ENCODE assay signal across 21 mouse cellular contexts in the genomic region with DNA sequence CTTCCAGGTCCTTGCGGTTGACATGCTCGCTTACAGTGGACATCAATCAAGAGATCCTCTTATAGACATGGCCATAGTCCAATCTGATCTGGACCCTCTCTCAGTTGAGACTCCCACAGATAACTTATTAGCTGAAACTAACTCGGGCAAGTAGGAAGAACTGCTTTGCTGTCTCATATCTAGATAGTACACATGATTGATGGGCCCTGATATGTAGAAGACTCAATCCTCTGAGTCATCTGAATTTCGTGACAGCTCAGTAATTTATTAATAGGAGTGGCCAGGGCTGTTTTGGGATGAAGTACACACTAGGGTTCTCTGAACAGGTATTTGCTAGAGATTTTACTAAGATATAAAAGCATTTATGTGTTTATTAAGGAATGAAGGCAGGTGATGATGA. TPM values are rescaled to one million over a fixed set of nuclear protein-coding genes. Genes with fewer than 3 reads are reported as not detected.
A peak's percentile ranks its signal among the peaks of the same experiment; 100 is the strongest.
DNase-seq lines count a peak whose midpoint lies in the region; ATAC-seq and TF ChIP-seq lines count a peak whose summit lies in the region.
"Had no signal": no experiment of that assay in that cellular context is flagged by ENCODE, and none has a peak within 500 bp of the region (broad histone marks: within the 10 kb centered on the region; RNA-seq: fewer than 3 reads in every experiment).

No protein-coding gene starts in this region.

- no peaks in the 10 kb centered on the region for H3K4me1 ChIP-seq in hindbrain, postnatal 0 days (ENCODE audit: insufficient read depth, low read length)
- no peaks in the 10 kb centered on the region for H3K4me1 ChIP-seq in hindbrain, embryonic 13.5 days (replicated peaks)
- H3K4me1 ChIP-seq: embryonic facial prominence, embryonic 13.5 days; embryonic facial prominence, embryonic 15.5 days; forebrain, embryonic 10.5 days; forebrain, embryonic 12.5 days had no signal

- H3K4me2 ChIP-seq in hindbrain, postnatal 0 days (ENCODE audit: low read depth, low read length): no peak overlapping the region
- H3K4me2 ChIP-seq in hindbrain, embryonic 13.5 days: no peak overlapping the region
- H3K4me2 ChIP-seq: embryonic facial prominence, embryonic 13.5 days; embryonic facial prominence, embryonic 15.5 days; forebrain, embryonic 12.5 days had no signal

- peak; percentile 13 to 78 for DNase-seq in adrenal gland, adult (ENCODE audit: inconsistent age in 2 of 2, low spot score in 1 of 2)
- DNase-seq in adrenal gland, postnatal 25 days: no peak
- no peak for DNase-seq in hindbrain, postnatal 0 days (ENCODE audit: low spot score)
- peak; percentile 54 for DNase-seq in 3T3-L1 (ENCODE audit: low read depth, low spot score)
- no peak for DNase-seq in natural killer cell, adult 2 months (ENCODE audit: low spot score in 2 of 2)
- DNase-seq: adrenal gland, postnatal 10 days; cerebellum, adult 11 months; cerebellum, adult 18-20 months; cerebellum, adult 8-10 months; cerebellum, adult 9-11 months; cerebellum, postnatal 14 days; cerebellum, postnatal 36 days; embryo, embryonic 11 days had no signal

- no peaks in the 10 kb centered on the region for H3K36me3 ChIP-seq in hindbrain, postnatal 0 days (ENCODE audit: insufficient read depth, low read length)
- H3K36me3 ChIP-seq in hindbrain, embryonic 13.5 days: no peaks in the 10 kb centered on the region
- H3K36me3 ChIP-seq: embryonic facial prominence, embryonic 13.5 days; embryonic facial prominence, embryonic 15.5 days; forebrain, embryonic 10.5 days; forebrain, embryonic 12.5 days had no signal

- no peaks in the 10 kb centered on the region for H3K9me3 ChIP-seq in hindbrain, postnatal 0 days (ENCODE audit: low read length)
- H3K9me3 ChIP-seq in hindbrain, embryonic 13.5 days: no peaks in the 10 kb centered on the region
- H3K9me3 ChIP-seq: embryonic facial prominence, embryonic 13.5 days; embryonic facial prominence, embryonic 15.5 days; forebrain, embryonic 10.5 days; forebrain, embryonic 12.5 days had no signal

- 83% methylated on average over 4 of the region's 4 CpGs for WGBS in hindbrain, postnatal 0 days
- WGBS in hindbrain, embryonic 13.5 days: 81% methylated on average over 4 of the region's 4 CpGs

- no peak overlapping the region for H3K4me3 ChIP-seq in hindbrain, postnatal 0 days (ENCODE audit: low read length)
- H3K4me3 ChIP-seq in hindbrain, embryonic 13.5 days: no peak overlapping the region
- H3K4me3 ChIP-seq: embryonic facial prominence, embryonic 13.5 days; embryonic facial prominence, embryonic 15.5 days; erythroblast, embryonic 14.5 days; forebrain, embryonic 10.5 days; forebrain, embryonic 12.5 days had no signal

- ATAC-seq in hindbrain, postnatal 0 days: no peak
- no peak for ATAC-seq in hindbrain, embryonic 13.5 days (ENCODE audit: low FRiP score)
- ATAC-seq: forebrain, embryonic 14.5 days; forebrain, embryonic 16.5 days had no signal

- TF ChIP-seq CTCF in hindbrain, postnatal 0 days (IDR thresholded peaks at IDR 0.05; ENCODE audit: low read depth): no peak

- peak overlapping the region; percentile 32; the same call in 1 of the 2 replicates for H3K27ac ChIP-seq in hindbrain, postnatal 0 days
- H3K27ac ChIP-seq in hindbrain, embryonic 13.5 days: no peak overlapping the region
- H3K27ac ChIP-seq: embryonic facial prominence, embryonic 13.5 days; embryonic facial prominence, embryonic 15.5 days; forebrain, embryonic 10.5 days; forebrain, embryonic 12.5 days had no signal

- no peak overlapping the region for H3K9ac ChIP-seq in hindbrain, postnatal 0 days (replicated peaks; ENCODE audit: low read length)
- no peak overlapping the region for H3K9ac ChIP-seq in hindbrain, embryonic 13.5 days
- H3K9ac ChIP-seq: embryonic facial prominence, embryonic 13.5 days; embryonic facial prominence, embryonic 15.5 days; forebrain, embryonic 12.5 days had no signal

- no peaks in the 10 kb centered on the region for H3K27me3 ChIP-seq in hindbrain, postnatal 0 days (ENCODE audit: insufficient read depth, low read length)
- no peaks in the 10 kb centered on the region for H3K27me3 ChIP-seq in hindbrain, embryonic 13.5 days
- H3K27me3 ChIP-seq: embryonic facial prominence, embryonic 13.5 days; embryonic facial prominence, embryonic 15.5 days; forebrain, embryonic 12.5 days had no signal

RNA-seq across cellular contexts. Expression of gene Lancl1, which starts 10.0 kb away (rescaled TPM):
- 48.6 and 64.1 TPM in 2 replicates for total RNA-seq in adrenal gland, postnatal 25 days (2021)
- 143 and 156 TPM in 2 replicates for total RNA-seq in hindbrain, postnatal 0 days (2014; rRNA removed)
- polyA plus RNA-seq in hindbrain, postnatal 0 days (2015; fragmentation: Nextera tagmentation; extraction: Ambion mirVana): 192 and 199 TPM in 2 replicates
- 167 and 177 TPM in 2 replicates for polyA plus RNA-seq in hindbrain, embryonic 13.5 days (2015; fragmentation: Nextera tagmentation; extraction: Ambion mirVana)

Comparison
In these comparisons a context has a peak if more than half of its experiments do, and no peak if none do; other contexts are left out.
1. DNase-seq: peak in adrenal gland, adult (2 of 2) and 3T3-L1 (single experiment); none in adrenal gland, postnatal 25 days (single experiment), hindbrain, postnatal 0 days (single experiment) and natural killer cell, adult 2 months (0 of 2).